Mouse (Mus musculus): ENCODE results near the gene Gatad2b. TPM values are rescaled to one million over a fixed set of nuclear protein-coding genes. Genes with fewer than 3 reads are reported as not detected.
"Not testable (repeated sequence)": the region's sequence is repeated elsewhere in the genome, so short reads cannot be mapped to it uniquely, and the experiment has no call there.

Gene Gatad2b
- polyA plus RNA-seq (2015; fragmentation: Nextera tagmentation; extraction: Ambion mirVana), result 15.2 TPM in 2 replicates

DNA sequence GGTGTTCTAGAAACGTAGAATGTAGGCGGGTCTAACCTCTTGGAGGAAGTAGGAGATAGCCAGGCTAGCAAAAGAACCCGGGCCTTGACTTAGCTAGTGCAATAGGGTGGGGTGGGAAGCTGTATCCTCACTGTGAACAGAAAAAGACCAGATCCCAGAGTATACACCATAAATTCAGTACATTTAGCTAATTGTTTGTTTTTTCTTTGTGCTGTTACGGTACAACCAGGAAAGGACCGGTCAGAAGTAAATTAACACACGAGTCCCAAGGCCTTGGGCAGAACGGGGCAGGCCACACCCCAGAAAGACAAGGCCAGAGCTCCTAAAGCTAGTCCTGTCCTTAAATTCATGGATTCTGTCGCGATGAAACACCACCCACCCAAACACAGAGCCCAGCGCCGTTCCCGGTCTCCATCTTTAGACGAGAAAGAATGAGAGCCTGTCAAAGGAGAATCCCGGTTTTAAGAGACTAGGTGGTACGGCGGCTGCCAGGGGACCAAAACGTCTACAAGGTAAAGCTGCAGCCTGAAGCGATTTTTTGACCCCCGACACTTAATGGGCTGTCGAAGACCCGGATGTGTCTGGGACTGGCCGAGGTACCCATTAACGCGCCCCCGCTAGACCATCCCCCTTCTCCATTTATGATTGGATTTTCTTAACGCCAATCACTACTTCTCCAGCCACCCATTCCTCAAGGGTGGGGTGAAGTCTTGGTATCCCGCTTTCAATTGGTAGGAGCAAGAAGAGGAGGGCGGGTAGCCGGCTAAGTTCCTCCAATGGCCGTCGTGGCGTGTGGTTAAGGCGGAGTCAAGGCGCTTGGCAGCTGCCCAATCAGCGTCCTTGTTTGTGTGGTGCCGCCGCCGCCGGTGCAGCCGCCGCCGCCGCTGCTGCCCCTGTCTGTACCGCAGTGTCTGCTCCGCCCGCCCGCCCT is at the start of gene Gatad2b:
TSS of gene Gatad2b (plus strand) at position 834 of the 931 bp plus-strand sequence.
- WGBS, result under 1% methylated on average over 46 of the region's 47 CpGs
- Histone ChIP-seq H3K27ac (replicated peaks) (peak within 1 kb of the TSS; percentile 97), H3K36me3 (no peaks in the 10 kb centered on the region), H3K4me1 (peaks cover 37% of the 10 kb centered on the region), H3K27me3 (no peaks in the 10 kb centered on the region), H3K4me2 (replicated peaks) (peak within 1 kb of the TSS; percentile 71), H3K4me3 (peak within 1 kb of the TSS; percentile 84), H3K9ac (replicated peaks) (peak within 1 kb of the TSS; percentile 89), H3K9me3 (no peaks in the 10 kb centered on the region)
- ATAC-seq (replicated peaks), result peak; percentile 99

DNA sequence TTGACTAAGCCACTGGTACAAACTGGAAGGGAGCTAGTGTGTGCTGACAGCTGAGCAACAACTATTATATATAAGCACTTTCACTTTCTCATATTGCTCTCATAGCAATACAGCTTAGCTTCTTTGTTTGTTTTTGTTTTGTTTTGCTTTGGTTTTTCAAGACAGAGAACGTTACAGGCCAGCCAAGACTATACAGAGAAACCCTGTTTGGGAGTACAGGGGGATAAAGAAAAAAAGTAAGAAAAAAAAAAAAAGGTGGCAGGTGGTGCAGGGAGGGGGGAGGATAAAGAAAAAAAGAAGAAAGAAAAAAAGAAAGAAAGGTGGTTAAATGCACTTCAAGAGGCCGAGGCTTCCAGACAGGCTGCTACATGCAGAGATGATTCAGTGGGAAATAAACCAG is 47.6 kb upstream of the Gatad2b start:
- no peak overlapping the region for H3K4me2 ChIP-seq (replicated peaks)
- H3K27ac ChIP-seq (replicated peaks), result no peak overlapping the region
- no peak overlapping the region for H3K9ac ChIP-seq (replicated peaks)
- H3K4me3 ChIP-seq, result no peak overlapping the region
- 49% methylated on average over 2 of the region's 2 CpGs for WGBS
- peaks cover 30% of the 10 kb centered on the region for H3K4me1 ChIP-seq
- no peaks in the 10 kb centered on the region for H3K36me3 ChIP-seq
- H3K27me3 ChIP-seq, result no peaks in the 10 kb centered on the region
- ATAC-seq (replicated peaks), result no peak
- H3K9me3 ChIP-seq, result no peaks in the 10 kb centered on the region

DNA sequence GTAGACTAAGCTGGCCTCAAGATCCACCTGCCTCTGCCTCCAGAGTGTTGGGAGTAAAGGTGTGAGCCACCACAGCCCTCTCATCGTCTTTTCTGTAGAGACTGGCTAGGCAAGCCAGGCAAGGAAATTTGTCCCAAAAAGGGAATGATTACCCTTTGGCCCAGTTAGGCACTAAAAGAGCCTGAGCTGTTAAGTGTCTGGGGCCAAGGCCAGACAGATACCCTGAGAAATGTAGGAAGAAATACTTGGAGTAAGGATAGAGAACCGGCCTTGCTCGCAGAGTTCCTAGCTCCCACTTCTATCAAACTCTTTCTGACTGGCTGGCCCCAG is 45.4 kb upstream of the Gatad2b start:
- WGBS, result 0% methylated on average over 3 of the region's 3 CpGs
- Histone ChIP-seq H3K27me3 (no peaks in the 10 kb centered on the region), H3K36me3 (peaks cover 5% of the 10 kb centered on the region; the same call in 1 of the 2 replicates), H3K9ac (replicated peaks) (peak overlapping the region; percentile 42), H3K9me3 (no peaks in the 10 kb centered on the region), H3K4me1 (peaks cover 29% of the 10 kb centered on the region), H3K4me2 (replicated peaks) (peak overlapping the region; percentile 84), H3K27ac (replicated peaks) (peak overlapping the region; percentile 84), H3K4me3 (peak overlapping the region; percentile 88)
- ATAC-seq (replicated peaks), result peak; percentile 26; the same call in 1 of the 2 replicates

- peak within 1 kb of the TSS; percentile 84 for H3K4me2 ChIP-seq (replicated peaks)
- peak within 1 kb of the TSS; percentile 84 for H3K9ac ChIP-seq (replicated peaks)
- H3K4me1 ChIP-seq, result peaks cover 23% of the 10 kb centered on the region
- H3K4me3 ChIP-seq, result peak within 1 kb of the TSS; percentile 88
- H3K27me3 ChIP-seq, result no peaks in the 10 kb centered on the region
- H3K27ac ChIP-seq (replicated peaks), result peak within 1 kb of the TSS; percentile 84
- no peaks in the 10 kb centered on the region for H3K9me3 ChIP-seq
- under 1% methylated on average over 44 of the region's 44 CpGs for WGBS
- peaks cover 5% of the 10 kb centered on the region; the same call in 1 of the 2 replicates for H3K36me3 ChIP-seq
- peak; percentile 95 for ATAC-seq (replicated peaks)
These were observed 44.8 kb upstream of the Gatad2b start, which contains the start of gene Slc39a1 for GRCm38 (mm10) chr3:90247960-90248745. Slc39a1 (plus strand) TSS chr3:90248172.

GRCm38 (mm10) chr3:90248746-90249100 is 44.3 kb upstream of the Gatad2b start:
- 6% methylated on average over 10 of the region's 10 CpGs for WGBS
- ATAC-seq (replicated peaks), result no peak
- Histone ChIP-seq H3K4me3 (peak overlapping the region; percentile 88), H3K9ac (replicated peaks) (peak overlapping the region; percentile 84), H3K4me2 (replicated peaks) (peak overlapping the region; percentile 84), H3K27ac (replicated peaks) (peak overlapping the region; percentile 84), H3K9me3 (no peaks in the 10 kb centered on the region), H3K27me3 (no peaks in the 10 kb centered on the region), H3K36me3 (peaks cover 5% of the 10 kb centered on the region; the same call in 1 of the 2 replicates), H3K4me1 (peaks cover 18% of the 10 kb centered on the region)

GRCm38 (mm10) chr3:90250791-90251190 is 42.2 kb upstream of the Gatad2b start:
- Histone ChIP-seq H3K4me3 (no peak overlapping the region), H3K9ac (replicated peaks) (no peak overlapping the region), H3K9me3 (no peaks in the 10 kb centered on the region), H3K4me1 (peaks cover 28% of the 10 kb centered on the region), H3K36me3 (peaks cover 5% of the 10 kb centered on the region; the same call in 1 of the 2 replicates), H3K4me2 (replicated peaks) (no peak overlapping the region), H3K27ac (replicated peaks) (no peak overlapping the region), H3K27me3 (no peaks in the 10 kb centered on the region)
- 88% methylated on average over 6 of the region's 6 CpGs for WGBS
- no peak for ATAC-seq (replicated peaks)

- not testable (repeated sequence) for H3K9ac ChIP-seq (replicated peaks); H3K9me3 ChIP-seq; H3K36me3 ChIP-seq; H3K27me3 ChIP-seq; H3K4me3 ChIP-seq; H3K4me2 ChIP-seq (replicated peaks); ATAC-seq (replicated peaks); H3K27ac ChIP-seq (replicated peaks)
- H3K4me1 ChIP-seq, result peaks cover 35% of the 10 kb centered on the region
- WGBS, result 92% methylated on average over 10 of the region's 12 CpGs
These were observed 41.2 kb upstream of the Gatad2b start for GRCm38 (mm10) chr3:90251731-90252226.

DNA sequence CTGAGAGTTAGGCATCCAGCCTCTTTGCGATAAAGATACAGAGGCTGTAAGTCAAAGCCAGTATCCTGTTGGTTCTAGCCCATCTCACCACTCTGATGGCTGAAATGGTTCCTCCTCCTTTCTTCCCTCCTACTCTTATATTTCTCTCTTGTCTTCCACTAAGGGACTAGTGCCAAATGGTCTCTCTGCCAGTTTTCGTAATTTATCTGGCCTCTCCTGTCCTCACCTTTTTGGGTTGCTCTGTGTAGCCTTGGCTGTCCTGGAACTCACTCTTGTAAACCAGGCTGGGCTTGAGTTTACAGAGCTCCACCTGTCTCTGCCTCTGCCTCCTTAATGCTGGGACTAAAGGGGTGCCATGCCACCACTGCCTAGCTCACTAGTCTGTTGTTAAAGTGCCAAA is 40.3 kb upstream of the Gatad2b start:
- 88% methylated on average over 2 of the region's 2 CpGs for WGBS
- H3K27me3 ChIP-seq; H3K27ac ChIP-seq (replicated peaks); H3K9ac ChIP-seq (replicated peaks); H3K9me3 ChIP-seq; H3K4me3 ChIP-seq; ATAC-seq (replicated peaks); H3K36me3 ChIP-seq; H3K4me2 ChIP-seq (replicated peaks): not testable (repeated sequence)
- H3K4me1 ChIP-seq, result peaks cover 33% of the 10 kb centered on the region

- not testable (repeated sequence) for H3K9me3 ChIP-seq; H3K27me3 ChIP-seq; H3K9ac ChIP-seq (replicated peaks); H3K36me3 ChIP-seq; H3K27ac ChIP-seq (replicated peaks)
- 75% methylated on average over 1 of the region's 1 CpGs for WGBS
- H3K4me3 ChIP-seq, result peak overlapping the region; percentile 64
- peaks cover 31% of the 10 kb centered on the region for H3K4me1 ChIP-seq
- ATAC-seq (replicated peaks), result peak; percentile 1
- 0 out of 2 replicates have a peak overlapping the region, but pooled peaks have one; percentile 73 for H3K4me2 ChIP-seq (replicated peaks)
These were observed 39.8 kb upstream of the Gatad2b start for GRCm38 (mm10) chr3:90253174-90253573.

GRCm38 (mm10) chr3:90253653-90254418 is 39.1 kb upstream of the Gatad2b start, which contains the start of gene Crtc2:
Crtc2 (plus strand) TSS chr3:90254163.
- peak; percentile 98 for ATAC-seq (replicated peaks)
- H3K4me1 ChIP-seq, result peaks cover 27% of the 10 kb centered on the region

More at GRCm38 (mm10) chr3:90253653-90254418, 39.1 kb upstream of the Gatad2b start, which contains the start of gene Crtc2:
- Histone ChIP-seq H3K36me3 (peaks cover 11% of the 10 kb centered on the region), H3K9me3 (no peaks in the 10 kb centered on the region), H3K9ac (replicated peaks) (peak within 1 kb of the TSS; percentile 76), H3K4me3 (peak within 1 kb of the TSS; percentile 64), H3K27me3 (no peaks in the 10 kb centered on the region), H3K4me2 (replicated peaks) (peak within 1 kb of the TSS; percentile 73), H3K27ac (replicated peaks) (peak within 1 kb of the TSS; percentile 67)
- 2% methylated on average over 40 of the region's 40 CpGs for WGBS
